Mouse (Mus musculus): Measurements from ENCODE around the gene Tmem156. TPM values are rescaled to one million over a fixed set of nuclear protein-coding genes. Genes with fewer than 3 reads are reported as not detected.

The Tmem156 gene
- total RNA-seq, 2 experiments from 2014 or later, result 0.57 to 0.67 TPM

- DNase-seq, result no peak
These were observed 45.3 kb downstream of the Tmem156 start for GRCm38 (mm10) chr5:65046442-65047284.

- DNase-seq, result peak; percentile 65
These were observed 46.1 kb downstream of the Tmem156 start for GRCm38 (mm10) chr5:65045642-65046370.

GRCm38 (mm10) chr5:65043407-65043895 lies 48.5 kb downstream of the Tmem156 start:
- DNase-seq, result peak; percentile 40

GRCm38 (mm10) chr5:65040463-65040862 lies 51.5 kb downstream of the Tmem156 start:
- peak; percentile 69 for DNase-seq

GRCm38 (mm10) chr5:65038811-65039571 lies 52.9 kb downstream of the Tmem156 start:
- DNase-seq, result peak; percentile 62

GRCm38 (mm10) chr5:65038305-65038704 lies 53.6 kb downstream of the Tmem156 start:
- peak; percentile 26 for DNase-seq

- no peak for DNase-seq
These were observed 55.3 kb downstream of the Tmem156 start for GRCm38 (mm10) chr5:65036597-65036996.

- peak; percentile 70 for DNase-seq
These were observed 63.9 kb downstream of the Tmem156 start for GRCm38 (mm10) chr5:65028019-65028418.

GRCm38 (mm10) chr5:65026776-65027175 lies 65.2 kb downstream of the Tmem156 start:
- peak; percentile 68 for DNase-seq

- no peak for DNase-seq
These were observed 66.0 kb downstream of the Tmem156 start for GRCm38 (mm10) chr5:65025916-65026315.

GRCm38 (mm10) chr5:65024641-65025040 lies 67.3 kb downstream of the Tmem156 start:
- no peak for DNase-seq

- DNase-seq, result no peak
These were observed 69.9 kb downstream of the Tmem156 start for GRCm38 (mm10) chr5:65022006-65022405.

GRCm38 (mm10) chr5:65019823-65020222 lies 72.1 kb downstream of the Tmem156 start:
- peak; percentile 71 for DNase-seq

GRCm38 (mm10) chr5:65019109-65019508 lies 72.8 kb downstream of the Tmem156 start:
- no peak for DNase-seq

- no peak for DNase-seq
These were observed 76.4 kb downstream of the Tmem156 start for GRCm38 (mm10) chr5:65015508-65015907.

- DNase-seq, result no peak
These were observed 79.9 kb downstream of the Tmem156 start for GRCm38 (mm10) chr5:65011901-65012573.

- DNase-seq, result peak; percentile 64
These were observed 85.9 kb downstream of the Tmem156 start for GRCm38 (mm10) chr5:65006011-65006491.

- DNase-seq, result no peak
These were observed 86.7 kb downstream of the Tmem156 start for GRCm38 (mm10) chr5:65005251-65005650.
